Mouse (Mus musculus) liver, adult 2 months (tissue): Measurements from ENCODE around the gene Gcgr.

Experiments
- CTCF ChIP-seq: fragments of 200-500 bp; IDR thresholded peaks from 2 replicates; pipeline ENCODE4 v1.5.1; 2011; ENCODE audit warnings: low read depth, low read length, control low read depth
- POLR2A ChIP-seq: fragments of 200-500 bp; IDR thresholded peaks from 2 replicates; pipeline ENCODE4 v1.6.1; 2011; ENCODE audit warnings: low read length, control low read depth; ENCODE audit not compliant: insufficient read depth; ENCODE audit errors: extremely low read depth

GRCm38 (mm10) chr11:120560952-120561728, 30.6 kb downstream of the Gcgr start:
- TF ChIP-seq POLR2A (no peak), CTCF (no peak)
